Mouse (Mus musculus) hindbrain, postnatal 0 days (tissue): ENCODE results near the gene Traf4. TPM values are rescaled to one million over a fixed set of nuclear protein-coding genes. Genes with fewer than 3 reads are reported as not detected.

Experiments used
- ATAC-seq: fragments of 200-750 bp; cut with Nextera tagmentation; 2 replicates; pipeline ENCODE4 v1.8.0; 2017; ENCODE audit warnings: mild to moderate bottlenecking, moderate TSS enrichment, moderate library complexity
- DNase-seq: peaks from one replicate; pipeline ENCODE4 v3.0.0-alpha.2; 2015; ENCODE audit warnings: low spot score
- H3K27ac ChIP-seq: fragments of 300-500 bp; sonication (generic); 2 replicates; pipeline ENCODE4 v1.5.1; 2014; ENCODE audit warnings: mild to moderate bottlenecking
- H3K27me3 ChIP-seq: fragments of 300-500 bp; sonication (generic); 2 replicates; pipeline ENCODE4 v1.6.1; 2014; ENCODE audit warnings: low read length, mixed read lengths; ENCODE audit not compliant: insufficient read depth
- H3K36me3 ChIP-seq: fragments of 300-500 bp; sonication (generic); 2 replicates; pipeline ENCODE4 v1.6.1; 2014; ENCODE audit warnings: low read length, mixed read lengths; ENCODE audit not compliant: insufficient read depth
- H3K4me1 ChIP-seq: fragments of 300-500 bp; sonication (generic); 2 replicates; pipeline ENCODE4 v1.6.1; 2014; ENCODE audit warnings: antibody characterized with exemption, low read length, mixed read lengths; ENCODE audit not compliant: insufficient read depth
- H3K4me2 ChIP-seq: fragments of 300-500 bp; sonication (generic); 2 replicates; pipeline ENCODE4 v1.6.1; 2014; ENCODE audit warnings: low read depth, mild to moderate bottlenecking, low read length, moderate library complexity, mixed read lengths
- H3K4me3 ChIP-seq: fragments of 300-500 bp; sonication (generic); 2 replicates; pipeline ENCODE4 v1.5.1; 2014; ENCODE audit warnings: low read length
- H3K9ac ChIP-seq: fragments of 300-500 bp; sonication (generic); replicated peaks from 2 replicates; pipeline ENCODE4 v1.6.1; 2014; ENCODE audit warnings: mild to moderate bottlenecking, low read length, moderate library complexity, mixed read lengths
- H3K9me3 ChIP-seq: fragments of 300-500 bp; sonication (generic); 2 replicates; pipeline ENCODE4 v1.6.1; 2016; ENCODE audit warnings: low read length, mixed read lengths
- CTCF ChIP-seq: IDR thresholded peaks from 2 replicates; pipeline ENCODE4 v1.5.1; 2016; ENCODE audit warnings: antibody characterized with exemption, control low read depth, low read depth
- WGBS: fragments of 180-500 bp; shearing (Covaris S2); extraction: QIAGEN DNeasy Blood & Tissue Kit; methylation state at CpG from one replicate; pipeline ENCODE4 v1.1.7; 2014; 5-methylcytosine and 5-hydroxymethylcytosine counted together
- polyA plus RNA-seq: library from polyadenylated mRNA; unstranded; fragments of >200 nt; fragmentation: Nextera tagmentation; extraction: Ambion mirVana; gene quantifications from 2 replicates; pipeline ENCODE4 v1.2.1, GENCODE M21; 2015
- total RNA-seq: library from RNA; depleted of rRNA; stranded (reverse); fragments of >200 nt; gene quantifications from 2 replicates; pipeline ENCODE4 v1.2.3, GENCODE M21; 2014

Gene Traf4
- total and polyA plus RNA-seq, 2 experiments from 2014 or later = 88.7 to 124 TPM

DNA sequence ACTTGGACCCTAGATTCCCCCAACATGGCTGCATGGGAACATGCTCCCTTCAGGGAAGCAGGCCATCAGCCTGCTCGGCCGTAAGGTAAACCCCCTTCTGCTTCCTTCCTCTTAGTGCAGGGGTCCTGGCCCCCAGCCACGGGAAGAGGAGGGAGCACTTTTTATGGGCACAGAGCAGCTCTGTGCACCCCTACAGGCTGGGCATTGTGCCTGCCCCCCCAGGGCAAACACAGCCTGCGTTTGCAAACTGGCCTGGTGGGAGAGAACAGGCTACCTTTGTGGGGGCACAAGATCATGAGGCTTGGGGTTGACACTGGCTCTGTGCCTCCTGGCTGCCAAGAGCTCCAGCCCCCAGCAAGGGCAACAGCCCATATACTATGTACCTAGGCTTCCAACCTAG is 3.4 kb downstream of the Traf4 start:
- WGBS = 29% methylated on average over 4 of the region's 4 CpGs

DNA sequence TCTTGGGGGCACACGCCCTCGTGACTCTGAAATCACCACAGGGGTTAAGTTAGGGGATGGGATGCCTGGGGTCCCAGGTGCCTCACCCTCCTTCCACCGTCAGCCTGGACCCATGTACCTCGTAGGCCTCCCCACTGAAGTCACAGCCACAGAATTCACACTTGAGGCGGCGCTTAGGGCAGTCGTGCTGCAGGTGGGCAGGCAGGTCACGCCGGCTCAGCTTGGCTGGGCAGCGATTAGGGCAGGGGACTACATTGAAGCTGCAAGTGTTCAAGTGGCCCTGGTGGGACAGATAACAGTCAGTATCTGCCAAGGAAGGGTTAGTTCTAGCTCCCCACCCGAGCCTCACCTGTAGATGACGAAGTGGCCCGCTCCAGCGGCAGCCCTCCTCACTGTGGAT is 4.2 kb downstream of the Traf4 start:
- TF ChIP-seq CTCF = no peak
- no peak overlapping the region for H3K9ac ChIP-seq
- DNase-seq (no peak), ATAC-seq (no peak)
- H3K36me3 ChIP-seq = peaks cover 38% of the 10 kb centered on the region
- no peaks in the 10 kb centered on the region for H3K9me3 ChIP-seq
- 86% methylated on average over 14 of the region's 14 CpGs for WGBS
- no peak overlapping the region for H3K4me2 ChIP-seq
- peak overlapping the region; percentile 98; the same call in 1 of the 2 replicates for H3K27ac ChIP-seq
- no peaks in the 10 kb centered on the region for H3K27me3 ChIP-seq
- H3K4me3 ChIP-seq = no peak overlapping the region
- H3K4me1 ChIP-seq = peaks cover 17% of the 10 kb centered on the region

More for the DNA sequence above, 3.4 kb downstream of the Traf4 start:
- H3K27me3 ChIP-seq = no peaks in the 10 kb centered on the region
- DNase-seq (peak; percentile 67), ATAC-seq (0 out of 2 replicates have a peak, but pooled peaks have one; percentile 1)
- no peak for TF ChIP-seq CTCF
- H3K4me3 ChIP-seq = no peak overlapping the region
- H3K27ac ChIP-seq = peak overlapping the region; percentile 98
- no peak overlapping the region; the same call in 1 of the 2 replicates for H3K9ac ChIP-seq
- H3K4me2 ChIP-seq = peak overlapping the region; percentile 82
- peaks cover 19% of the 10 kb centered on the region for H3K4me1 ChIP-seq
- no peaks in the 10 kb centered on the region for H3K9me3 ChIP-seq
- H3K36me3 ChIP-seq = peaks cover 33% of the 10 kb centered on the region

- Histone ChIP-seq H3K36me3 (peaks cover 40% of the 10 kb centered on the region), H3K9ac (no peak overlapping the region), H3K27ac (no peak overlapping the region), H3K4me1 (peaks cover 12% of the 10 kb centered on the region), H3K27me3 (no peaks in the 10 kb centered on the region), H3K4me3 (no peak overlapping the region), H3K9me3 (no peaks in the 10 kb centered on the region), H3K4me2 (no peak overlapping the region)
- TF ChIP-seq CTCF = no peak
- no peak for ATAC-seq
- 87% methylated on average over 3 of the region's 3 CpGs for WGBS
- DNase-seq = no peak
Observed at GRCm38 (mm10) chr11:78160675-78161074, 4.7 kb downstream of the Traf4 start.

DNA sequence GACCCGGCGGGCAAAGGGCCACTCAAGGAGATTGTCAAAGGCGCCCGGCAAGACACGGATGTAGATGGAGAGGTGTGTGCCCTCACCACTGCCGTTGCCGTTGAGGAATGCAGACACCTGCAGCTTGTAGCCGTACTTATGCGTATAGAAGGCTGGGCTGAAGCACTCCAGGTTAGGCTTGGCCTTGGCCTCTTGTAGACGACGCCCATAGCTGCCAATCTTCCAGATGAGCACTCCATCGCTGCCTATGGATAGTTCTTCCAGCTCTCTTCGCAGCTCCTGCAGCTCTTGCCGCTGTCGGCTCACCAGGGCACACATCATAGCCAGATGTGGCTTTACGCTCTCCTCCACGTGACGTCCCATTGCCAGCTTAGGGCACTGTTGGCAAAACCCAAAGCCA is 5.2 kb downstream of the Traf4 start:
- WGBS = 87% methylated on average over 18 of the region's 18 CpGs

DNA sequence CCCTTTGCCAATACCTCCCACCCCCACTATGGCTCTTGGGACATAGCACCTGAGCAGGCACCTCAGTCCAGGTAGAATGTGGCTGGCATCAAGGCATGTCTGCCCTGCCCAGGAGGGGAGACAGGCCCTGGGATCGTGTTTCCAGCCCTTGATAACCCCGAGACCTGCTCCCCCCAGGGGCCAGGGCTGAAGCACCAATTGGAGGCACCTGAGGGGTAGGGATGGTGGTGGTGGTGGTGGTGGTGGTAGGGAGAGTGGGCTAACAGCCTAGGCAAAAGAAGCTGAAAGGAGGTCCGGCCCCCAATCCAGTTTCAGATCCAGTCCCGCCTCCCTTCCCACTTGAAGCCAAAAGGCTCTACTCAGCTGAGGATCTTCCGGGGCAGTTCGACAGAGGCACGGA is 5.8 kb downstream of the Traf4 start:
- ATAC-seq = no peak
- Histone ChIP-seq H3K27ac (no peak overlapping the region), H3K36me3 (peaks cover 48% of the 10 kb centered on the region), H3K27me3 (no peaks in the 10 kb centered on the region), H3K4me1 (peaks cover 14% of the 10 kb centered on the region), H3K4me2 (no peak overlapping the region), H3K4me3 (no peak overlapping the region), H3K9me3 (no peaks in the 10 kb centered on the region), H3K9ac (no peak overlapping the region)
- DNase-seq = no peak
- TF ChIP-seq CTCF = no peak
- 78% methylated on average over 7 of the region's 7 CpGs for WGBS

More for the DNA sequence above, 5.2 kb downstream of the Traf4 start:
- no peak for ATAC-seq
- Histone ChIP-seq H3K27ac (no peak overlapping the region), H3K9ac (no peak overlapping the region), H3K4me1 (peaks cover 12% of the 10 kb centered on the region), H3K36me3 (peaks cover 42% of the 10 kb centered on the region), H3K4me3 (no peak overlapping the region), H3K27me3 (no peaks in the 10 kb centered on the region), H3K9me3 (no peaks in the 10 kb centered on the region), H3K4me2 (no peak overlapping the region)
- no peak for DNase-seq
- no peak for TF ChIP-seq CTCF

- WGBS = 29% methylated on average over 2 of the region's 2 CpGs
- no peaks in the 10 kb centered on the region for H3K9me3 ChIP-seq
- no peak overlapping the region for H3K4me3 ChIP-seq
- no peak overlapping the region for H3K9ac ChIP-seq
- H3K4me1 ChIP-seq = peaks cover 16% of the 10 kb centered on the region
- H3K27me3 ChIP-seq = no peaks in the 10 kb centered on the region
- H3K27ac ChIP-seq = no peak overlapping the region
- H3K4me2 ChIP-seq = no peak overlapping the region
- DNase-seq (peak; percentile 92), ATAC-seq (peak; percentile 63)
- peaks cover 53% of the 10 kb centered on the region for H3K36me3 ChIP-seq
- peak; percentile 99 for TF ChIP-seq CTCF
Observed at GRCm38 (mm10) chr11:78159096-78159495, 6.3 kb downstream of the Traf4 start.

GRCm38 (mm10) chr11:78156156-78156699 is 9.2 kb downstream of the Traf4 start:
- 69% methylated on average over 6 of the region's 6 CpGs for WGBS
- H3K27me3 ChIP-seq = no peaks in the 10 kb centered on the region
- H3K9me3 ChIP-seq = no peaks in the 10 kb centered on the region
- H3K4me3 ChIP-seq = no peak overlapping the region
- H3K9ac ChIP-seq = no peak overlapping the region
- TF ChIP-seq CTCF = no peak
- peak overlapping the region; percentile 88; the same call in 1 of the 2 replicates for H3K27ac ChIP-seq
- no peak for ATAC-seq
- DNase-seq = no peak
- H3K36me3 ChIP-seq = peaks cover 53% of the 10 kb centered on the region
- peaks cover 18% of the 10 kb centered on the region for H3K4me1 ChIP-seq
- no peak overlapping the region for H3K4me2 ChIP-seq
